Mouse (Mus musculus) layer of hippocampus, postnatal 14 days (tissue): Measurements from ENCODE around the gene Lst1. TPM values are rescaled to one million over a fixed set of nuclear protein-coding genes. Genes with fewer than 3 reads are reported as not detected.

Experiments
- DNase-seq, 2 experiments: peaks; one replicate each; pipeline ENCODE4 v3.0.0; 2021 to 2022; ENCODE audit warnings: low spot score in 2 of 2, mixed read lengths in 1 of 2
- total RNA-seq, 2 experiments: library from RNA; stranded (reverse); gene quantifications; 2 replicates each; pipeline ENCODE4 v1.2.3; 2021

Gene Lst1
- total RNA-seq, 2 experiments from 2014 or later = 8.2 to 12.1 TPM

- DNase-seq = no peak
These were observed 2.3 kb downstream of the Lst1 start for GRCm38 (mm10) chr17:35185639-35186611.

GRCm38 (mm10) chr17:35180093-35180492 lies 8.1 kb downstream of the Lst1 start:
- DNase-seq = no peak

GRCm38 (mm10) chr17:35178528-35178927 lies 9.7 kb downstream of the Lst1 start:
- DNase-seq = no peak

- no peak for DNase-seq
These were observed 12.3 kb downstream of the Lst1 start, which contains the start of gene Aif1 for GRCm38 (mm10) chr17:35175968-35176367. Gene Aif1, minus strand, starts transcription at chr17:35176068.

GRCm38 (mm10) chr17:35175382-35175781 lies 12.9 kb downstream of the Lst1 start:
- no peak for DNase-seq

GRCm38 (mm10) chr17:35174201-35174977 lies 13.8 kb downstream of the Lst1 start:
- DNase-seq = no peak

GRCm38 (mm10) chr17:35173329-35173728 lies 14.9 kb downstream of the Lst1 start:
- no peak for DNase-seq

- DNase-seq = no peak
These were observed 15.6 kb downstream of the Lst1 start for GRCm38 (mm10) chr17:35172445-35173234.

GRCm38 (mm10) chr17:35168541-35169207 lies 19.6 kb downstream of the Lst1 start:
- DNase-seq = no peak

GRCm38 (mm10) chr17:35167794-35168193 lies 20.4 kb downstream of the Lst1 start:
- no peak for DNase-seq

GRCm38 (mm10) chr17:35166352-35167035 lies 21.7 kb downstream of the Lst1 start:
- peak; percentile 36 to 75 for DNase-seq

- no peak for DNase-seq
These were observed 22.6 kb downstream of the Lst1 start for GRCm38 (mm10) chr17:35165451-35166155.

GRCm38 (mm10) chr17:35164568-35165450 lies 23.4 kb downstream of the Lst1 start, which contains the start of gene Prrc2a:
Gene Prrc2a, minus strand, starts transcription at chr17:35164897.
- DNase-seq = peak; percentile 100

- DNase-seq = no peak
These were observed 24.0 kb downstream of the Lst1 start for GRCm38 (mm10) chr17:35164218-35164567.

GRCm38 (mm10) chr17:35163326-35164081 lies 24.7 kb downstream of the Lst1 start:
- DNase-seq = no peak

- peak in 1 of 2 experiments; percentile 26 for DNase-seq
These were observed 25.5 kb downstream of the Lst1 start for GRCm38 (mm10) chr17:35162730-35163129.

GRCm38 (mm10) chr17:35162121-35162520 lies 26.1 kb downstream of the Lst1 start:
- no peak for DNase-seq
